Mouse (Mus musculus) adrenal gland, adult (tissue): Measurements from ENCODE around the gene Myg1.
A peak's percentile ranks its signal among the peaks of the same experiment; 100 is the strongest.

Source experiments
- DNase-seq, 2 experiments: peaks; one replicate each; pipeline ENCODE4 v3.0.0; 2022 to 2023; ENCODE audit warnings: low spot score in 1 of 2; ENCODE audit not compliant: inconsistent age in 2 of 2

Gene Myg1

DNA sequence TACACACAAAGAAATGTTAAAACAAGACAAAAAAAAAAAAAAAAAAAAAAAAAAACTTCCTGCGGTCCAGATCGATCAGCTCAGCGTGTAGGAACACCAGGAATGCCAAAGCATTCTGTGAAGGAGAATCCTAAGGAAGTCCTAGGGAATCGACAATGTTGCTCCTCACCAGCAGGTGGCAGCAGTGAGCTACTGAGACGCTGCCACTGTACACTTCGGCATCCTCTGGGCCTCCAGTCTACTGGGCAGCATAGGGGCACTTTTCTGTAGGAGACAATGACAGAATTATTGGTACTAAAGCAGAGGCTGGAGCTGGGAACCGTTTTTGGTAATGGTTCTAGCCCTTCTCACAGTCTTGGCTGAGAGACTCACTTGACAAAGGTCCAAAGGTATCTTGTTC, 50.1 kb downstream of the Myg1 start:
- DNase-seq: peak; percentile 80 to 93

DNA sequence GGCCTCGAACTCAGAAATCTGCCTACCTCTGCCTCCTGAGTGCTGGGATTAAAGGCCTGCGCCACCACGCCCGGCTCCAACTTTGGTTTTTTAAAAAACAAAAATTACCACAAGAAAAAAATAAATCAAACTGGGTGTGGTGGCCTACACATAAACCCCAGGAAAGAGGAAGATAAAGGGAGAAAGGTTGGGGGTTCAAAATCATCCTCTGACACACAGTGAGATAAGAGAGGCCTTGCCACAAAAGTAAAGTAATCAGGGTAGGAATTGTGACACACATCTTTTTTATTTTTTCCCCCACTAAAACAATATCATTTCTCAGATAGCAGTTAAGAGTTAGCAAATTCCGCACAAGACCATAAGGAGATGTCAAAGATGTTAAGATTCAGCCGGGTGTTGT, 52.2 kb downstream of the Myg1 start:
- no peak for DNase-seq

DNA sequence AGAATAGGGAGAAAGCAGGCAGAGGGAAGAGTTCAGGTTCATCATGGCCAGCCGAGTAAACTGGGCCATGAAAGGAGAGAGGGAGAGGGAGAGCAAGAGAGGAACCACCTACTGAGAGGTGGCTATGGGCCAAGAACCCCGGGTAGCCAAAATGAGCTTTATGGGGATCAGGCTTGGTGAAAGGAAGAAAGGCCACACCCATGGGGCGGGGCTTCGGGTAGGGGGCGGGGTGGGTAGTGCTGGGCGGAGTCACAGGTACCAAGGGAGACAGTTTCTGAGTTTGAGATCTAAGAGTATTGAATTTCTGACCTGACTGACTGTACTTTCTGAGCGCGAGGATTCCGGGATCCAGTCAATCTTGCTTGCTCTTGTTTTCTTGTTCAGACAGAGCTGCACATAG, 55.1 kb downstream of the Myg1 start:
- DNase-seq: no peak
